ENCODE assay signal across 12 mouse cellular contexts in the genomic region with DNA sequence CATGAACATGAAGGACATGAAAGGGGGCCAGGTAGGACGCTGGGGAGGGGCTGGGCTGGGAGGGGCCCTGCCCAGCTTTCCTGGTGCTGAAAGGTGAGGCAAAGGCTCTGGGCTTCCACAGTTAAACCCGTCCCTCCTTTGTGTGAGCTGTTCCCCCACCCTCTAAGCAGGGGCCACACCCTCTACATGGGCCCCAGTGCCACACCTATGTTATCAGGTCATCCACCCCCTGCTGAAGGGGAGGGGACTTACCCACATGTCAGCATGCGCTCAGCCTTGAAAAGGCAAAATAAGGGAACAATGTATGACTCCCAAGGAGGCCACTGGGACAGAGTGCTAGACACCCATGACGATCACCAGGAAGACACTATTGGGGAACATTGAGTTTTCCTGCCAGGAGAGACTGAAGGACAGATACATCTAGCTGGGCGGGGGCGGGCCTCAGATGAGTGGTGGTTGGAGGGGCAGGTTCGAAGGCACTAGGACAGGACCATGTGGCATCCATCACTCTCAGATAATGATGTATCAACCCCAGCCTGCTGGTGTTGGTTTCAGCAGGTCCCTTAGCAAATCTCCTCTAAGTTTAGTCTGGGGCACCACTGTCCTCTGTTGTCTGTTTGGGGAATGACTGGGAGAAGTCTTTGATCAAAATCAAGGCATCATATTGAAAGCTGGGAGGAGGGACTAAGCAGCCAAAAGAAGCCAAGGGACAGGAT.
DNase-seq lines count a peak whose midpoint lies in the region; ATAC-seq and TF ChIP-seq lines count a peak whose summit lies in the region.
"Had no signal": no experiment of that assay in that cellular context is flagged by ENCODE, and none has a peak within 500 bp of the region (broad histone marks: within the 10 kb centered on the region; RNA-seq: fewer than 3 reads in every experiment).

No protein-coding gene starts in this region.

- H3K9ac ChIP-seq in lung, embryonic 16.5 days (ENCODE audit: low read length) = no peak overlapping the region
- peak overlapping the region; percentile 49 for H3K9ac ChIP-seq in liver, embryonic 13.5 days
- H3K9ac ChIP-seq in stomach, postnatal 0 days (ENCODE audit: low read length) = no peak overlapping the region

- H3K36me3 ChIP-seq in lung, embryonic 16.5 days (ENCODE audit: control insufficient read depth, insufficient read depth, low read length) = no peaks in the 10 kb centered on the region
- H3K36me3 ChIP-seq in liver, embryonic 13.5 days = no peaks in the 10 kb centered on the region
- no peaks in the 10 kb centered on the region for H3K36me3 ChIP-seq in stomach, postnatal 0 days (ENCODE audit: control insufficient read depth, insufficient read depth, low read length)

- H3K27me3 ChIP-seq in lung, embryonic 16.5 days (ENCODE audit: control insufficient read depth, insufficient read depth, low read depth, low read length) = no peaks in the 10 kb centered on the region
- 0 out of 2 replicates have a peak, but pooled peaks cover 5% of the 10 kb centered on the region for H3K27me3 ChIP-seq in liver, embryonic 13.5 days
- no peaks in the 10 kb centered on the region for H3K27me3 ChIP-seq in stomach, postnatal 0 days (ENCODE audit: control insufficient read depth, insufficient read depth, low read length)
- H3K27me3 ChIP-seq: Patski had no signal

- intact Hi-C loops in left cerebral cortex, adult 2 months (cut with DNase I) = loop anchor here (5.0 to 10.0 kb wide), 2 partner anchors 80 to 207 kb away; no protein-coding TSS in a partner anchor

- no peak overlapping the region for H3K27ac ChIP-seq in lung, embryonic 16.5 days (ENCODE audit: low read length)
- peak overlapping the region; percentile 87 for H3K27ac ChIP-seq in liver, embryonic 13.5 days
- H3K27ac ChIP-seq in stomach, postnatal 0 days (replicated peaks) = no peak overlapping the region
- H3K27ac ChIP-seq in left cerebral cortex, adult 2 months = no peak overlapping the region

- peak; percentile 79 for ATAC-seq in lung, embryonic 16.5 days (ENCODE audit: low read depth)
- ATAC-seq in liver, embryonic 13.5 days (ENCODE audit: low read depth) = peak; percentile 97
- no peak for ATAC-seq in stomach, postnatal 0 days (ENCODE audit: low FRiP score, low TSS enrichment)
- ATAC-seq: Patski had no signal

- TF ChIP-seq EP300 in stomach, postnatal 0 days (optimal IDR thresholded peaks at IDR 0.05) = no peak

- H3K4me2 ChIP-seq in lung, embryonic 16.5 days (ENCODE audit: low read depth, low read length) = no peak overlapping the region
- H3K4me2 ChIP-seq in liver, embryonic 13.5 days = peak overlapping the region; percentile 60
- no peak overlapping the region for H3K4me2 ChIP-seq in stomach, postnatal 0 days (replicated peaks; ENCODE audit: low read depth)

- H3K9me3 ChIP-seq in lung, embryonic 16.5 days (ENCODE audit: control insufficient read depth, low read length) = no peaks in the 10 kb centered on the region
- no peaks in the 10 kb centered on the region for H3K9me3 ChIP-seq in liver, embryonic 13.5 days (replicated peaks)
- no peaks in the 10 kb centered on the region for H3K9me3 ChIP-seq in stomach, postnatal 0 days (ENCODE audit: control insufficient read depth, low read length)

- TF ChIP-seq CTCF in stomach, postnatal 0 days (IDR thresholded peaks at IDR 0.05; ENCODE audit: low read depth) = peak; percentile 48
- no peak; the same call in 1 of the 2 replicates for TF ChIP-seq CTCF in left cerebral cortex, adult 2 months (IDR thresholded peaks at IDR 0.05)

- peak; percentile 8 for DNase-seq in cerebellum, adult 8-10 months
- DNase-seq in cerebellum, adult 11-12 months = no peak
- DNase-seq in lung, postnatal 25 days (ENCODE audit: low spot score) = no peak
- DNase-seq in liver, embryonic 13.5 days = peak; percentile 76
- no peak for DNase-seq in stomach, postnatal 0 days (ENCODE audit: low spot score)
- no peak for DNase-seq in left cerebral cortex, adult 2 months (ENCODE audit: extremely low spot score in 1 of 2, low spot score in 2 of 2)
- DNase-seq in adrenal gland, adult 18-20 months (ENCODE audit: low spot score in 2 of 2) = no peak
- DNase-seq: kidney, adult 2 months; midbrain, embryonic 14.5 days; spleen, adult 18-20 months had no signal

- WGBS in lung, embryonic 16.5 days = 54% methylated on average over 7 of the region's 7 CpGs
- 22% methylated on average over 7 of the region's 7 CpGs for WGBS in liver, embryonic 13.5 days (ENCODE audit: insufficient replicate concordance)
- whole genome bisulfite sequencing in stomach, postnatal 0 days = 53% methylated on average over 7 of the region's 7 CpGs

- no peak overlapping the region for H3K4me3 ChIP-seq in lung, embryonic 16.5 days (ENCODE audit: low read length)
- peak overlapping the region; percentile 33 for H3K4me3 ChIP-seq in liver, embryonic 13.5 days (replicated peaks)
- no peak overlapping the region for H3K4me3 ChIP-seq in stomach, postnatal 0 days (ENCODE audit: low read depth, low read length)
- no peak overlapping the region for H3K4me3 ChIP-seq in left cerebral cortex, adult 2 months

- no peaks in the 10 kb centered on the region; the same call in none of the 2 replicates for H3K4me1 ChIP-seq in lung, embryonic 16.5 days (replicated peaks; ENCODE audit: control insufficient read depth, insufficient read depth, low read length)
- peaks cover 56% of the 10 kb centered on the region for H3K4me1 ChIP-seq in liver, embryonic 13.5 days (replicated peaks)
- no peaks in the 10 kb centered on the region for H3K4me1 ChIP-seq in stomach, postnatal 0 days (replicated peaks; ENCODE audit: control insufficient read depth, insufficient read depth)

Comparison
In these comparisons a context has a peak if more than half of its experiments do, and no peak if none do; other contexts are left out.
1. DNase-seq: peak in cerebellum, adult 8-10 months (single experiment) and liver, embryonic 13.5 days (single experiment); none in cerebellum, adult 11-12 months (single experiment), lung, postnatal 25 days (single experiment), stomach, postnatal 0 days (single experiment), left cerebral cortex, adult 2 months (0 of 2) and adrenal gland, adult 18-20 months (0 of 2).